Mouse (Mus musculus): ENCODE results near the gene Trp63.

DNA sequence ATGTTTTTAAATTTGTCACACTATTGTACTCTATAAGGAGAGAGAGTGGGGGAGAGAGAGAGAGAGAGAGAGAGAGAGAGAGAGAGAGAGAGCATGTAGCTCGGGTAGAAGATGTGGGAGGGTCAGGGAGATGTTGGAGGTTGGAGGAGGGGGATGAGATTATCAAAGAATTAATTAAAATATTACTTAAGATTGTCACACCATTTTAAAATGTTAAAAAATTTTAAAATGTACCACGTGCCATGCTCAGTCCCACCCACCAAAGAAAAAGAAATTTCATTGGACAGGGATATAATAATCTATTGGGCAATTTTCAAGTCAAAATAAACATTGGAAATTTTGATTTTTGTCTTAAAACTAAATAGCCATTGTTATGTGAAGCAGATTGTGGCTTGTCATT, 1.0 kb downstream of the Trp63 start:
- TF ChIP-seq CTCF (IDR thresholded peaks at IDR 0.05; ENCODE audit: insufficient read depth, low read length), result no peak
- no peak for TF ChIP-seq POLR2A (IDR thresholded peaks at IDR 0.05; ENCODE audit: borderline replicate concordance, extremely low read depth, low read depth, low read length)

Data from lung, adult 2 months (tissue).